Comparison of ENCODE assay signal across 17 mouse cellular contexts in genomic region chr11:3328271-3328670, GRCm38 (mm10). TPM values are rescaled to one million over a fixed set of nuclear protein-coding genes. Genes with fewer than 3 reads are reported as not detected.
DNase-seq lines count a peak whose midpoint lies in the region; ATAC-seq and TF ChIP-seq lines count a peak whose summit lies in the region.
"Had no signal": no experiment of that assay in that cellular context is flagged by ENCODE, and none has a peak within 500 bp of the region (broad histone marks: within the 10 kb centered on the region; RNA-seq: fewer than 3 reads in every experiment).

No protein-coding gene starts in this region.

- no peaks in the 10 kb centered on the region for H3K79me2 ChIP-seq in CH12.LX (replicated peaks; ENCODE audit: control insufficient read depth, extremely low read depth, insufficient read depth, poor library complexity, severe bottlenecking)

- no peaks in the 10 kb centered on the region for H3K36me3 ChIP-seq in kidney, postnatal 0 days (ENCODE audit: insufficient read depth, low read length)
- H3K36me3 ChIP-seq in CH12.LX (replicated peaks in 1 of 2; ENCODE audit: control insufficient read depth in 1 of 2, insufficient read depth in 1 of 2, low read length in 1 of 2): peaks cover 2 to 3% of the 10 kb centered on the region in 2 experiments
- peaks cover 3% of the 10 kb centered on the region for H3K36me3 ChIP-seq in splenic B cell, adult 2 months (ENCODE audit: control insufficient read depth, insufficient read depth, low read length, poor library complexity, severe bottlenecking)
- H3K36me3 ChIP-seq: embryonic facial prominence, embryonic 12.5 days; liver, embryonic 13.5 days had no signal

- no peak overlapping the region for H3K9ac ChIP-seq in kidney, postnatal 0 days (ENCODE audit: low read depth, low read length)
- no peak overlapping the region for H3K9ac ChIP-seq in CH12.LX (ENCODE audit: insufficient read depth, low read depth)
- H3K9ac ChIP-seq: embryonic facial prominence, embryonic 12.5 days; heart, embryonic 15.5 days; hindbrain, embryonic 14.5 days; liver, embryonic 13.5 days had no signal

- TF ChIP-seq POLR2A in CH12.LX (IDR thresholded peaks at IDR 0.05; ENCODE audit: low read depth, low read length): no peak

- peaks cover 5% of the 10 kb centered on the region for H3K4me1 ChIP-seq in kidney, postnatal 0 days (replicated peaks; ENCODE audit: insufficient read depth, low read length)
- H3K4me1 ChIP-seq in CH12.LX (ENCODE audit: control insufficient read depth in 1 of 2, insufficient read depth in 2 of 2): peaks cover 4 to 36% of the 10 kb centered on the region in 2 experiments; a peak in 2 of 4 replicates

- TF ChIP-seq RAD21 in CH12.LX (IDR thresholded peaks at IDR 0.05; ENCODE audit: low read depth, low read length): no peak

- dilution Hi-C loops in CH12.LX (cut with MboI; ENCODE audit: extremely low pct_ligation_motif_present, extremely low pct_unique_long_range_greater_than_20kb, low sequenced_read_pairs): no loop called here

- H3K27ac ChIP-seq in kidney, postnatal 0 days: no peak overlapping the region
- H3K27ac ChIP-seq in CH12.LX (ENCODE audit: insufficient read depth, low read depth): no peak overlapping the region
- H3K27ac ChIP-seq: embryonic facial prominence, embryonic 12.5 days; hindbrain, embryonic 14.5 days; liver, embryonic 13.5 days had no signal

- H3K27me3 ChIP-seq in kidney, postnatal 0 days (ENCODE audit: insufficient read depth, low read length): no peaks in the 10 kb centered on the region
- no peaks in the 10 kb centered on the region for H3K27me3 ChIP-seq in CH12.LX (replicated peaks)
- H3K27me3 ChIP-seq in splenic B cell, adult 2 months (ENCODE audit: control insufficient read depth, insufficient read depth, low read length, poor library complexity, severe bottlenecking): no peaks in the 10 kb centered on the region
- H3K27me3 ChIP-seq: embryonic facial prominence, embryonic 12.5 days; heart, embryonic 15.5 days had no signal

- 74% methylated on average over 5 of the region's 5 CpGs for WGBS in kidney, postnatal 0 days

- no peaks in the 10 kb centered on the region for H3K9me3 ChIP-seq in kidney, postnatal 0 days (replicated peaks; ENCODE audit: low read length)
- peaks cover 8% of the 10 kb centered on the region for H3K9me3 ChIP-seq in CH12.LX (replicated peaks; ENCODE audit: low read length)
- H3K9me3 ChIP-seq: embryonic facial prominence, embryonic 12.5 days; heart, embryonic 15.5 days; liver, embryonic 13.5 days had no signal

- no peak for ATAC-seq in kidney, postnatal 0 days (replicated peaks; ENCODE audit: low FRiP score, low read depth)
- no peak for ATAC-seq in activated CD4-positive, CD25-positive, alpha-beta regulatory T cell, adult 4 months

- no peak overlapping the region for H3K4me3 ChIP-seq in kidney, postnatal 0 days (replicated peaks; ENCODE audit: low read depth, low read length)
- no peak overlapping the region for H3K4me3 ChIP-seq in CH12.LX (replicated peaks in 1 of 3; ENCODE audit: low read depth in 2 of 3, low read length in 2 of 3, poor library complexity in 1 of 3)
- H3K4me3 ChIP-seq: embryonic facial prominence, embryonic 12.5 days; heart, embryonic 15.5 days; liver, embryonic 13.5 days; myocyte had no signal

- no peak overlapping the region for H3K4me2 ChIP-seq in kidney, postnatal 0 days (ENCODE audit: low read length)
- no peak overlapping the region for H3K4me2 ChIP-seq in CH12.LX (ENCODE audit: insufficient read depth, low read depth, poor library complexity, severe bottlenecking)
- H3K4me2 ChIP-seq: embryonic facial prominence, embryonic 12.5 days; heart, embryonic 15.5 days; hindbrain, embryonic 14.5 days; liver, embryonic 13.5 days; midbrain, embryonic 11.5 days had no signal

- in situ Hi-C loops in CH12.LX (cut with MboI; ENCODE audit: low pct_ligation_motif_present, low pct_unique_long_range_greater_than_20kb, low sequenced_read_pairs): no loop called here

- TF ChIP-seq EP300 in CH12.LX (IDR thresholded peaks at IDR 0.05; ENCODE audit: low read length): no peak

- TF ChIP-seq CTCF in kidney, postnatal 0 days (IDR thresholded peaks at IDR 0.05; ENCODE audit: low read depth): 0 out of 2 replicates have a peak, but pooled peaks have one; percentile 20
- TF ChIP-seq CTCF in CH12.LX (conservative IDR thresholded peaks at IDR 0.05 in 1 of 2, IDR thresholded peaks at IDR 0.05 in 1 of 2; ENCODE audit: low read depth in 2 of 2, low read length in 2 of 2): peak in 1 of 2 experiments; percentile 37; a peak in 1 of 4 replicates

- DNase-seq in kidney, postnatal 0 days (ENCODE audit: low spot score): no peak
- DNase-seq in kidney, adult 18-20 months: no peak
- DNase-seq in B cell, adult 2 months: peak; percentile 54 to 64
- DNase-seq in CH12.LX (ENCODE audit: extremely low read depth): no peak
- peak; percentile 57 for DNase-seq in splenic B cell, adult 2 months (ENCODE audit: low read depth, low spot score)
- DNase-seq in frontal cortex, postnatal 10 days (ENCODE audit: low spot score in 2 of 2): no peak
- DNase-seq: kidney, adult 8-10 months; kidney, postnatal 4 days; liver, embryonic 13.5 days; lung, postnatal 4 days; right cerebral cortex, postnatal 14 days had no signal

TF ChIP-seq in CH12.LX, 34 proteins besides CTCF, POLR2A, EP300 and RAD21:
- TF ChIP-seq BHLHE40 (IDR thresholded peaks at IDR 0.05; ENCODE audit: low read depth, low read length): peak; percentile 44; the same call in 1 of the 2 replicates
- no peak for TF ChIP-seq ZKSCAN1 (IDR thresholded peaks at IDR 0.05; ENCODE audit: borderline replicate concordance, low read depth, low read length)
- no peak for TF ChIP-seq JUN (IDR thresholded peaks at IDR 0.05; ENCODE audit: insufficient read depth, low read depth, low read length)

RNA-seq across cellular contexts. Expression of gene Pik3ip1, which starts 1.9 kb away (rescaled TPM):
- 14.8 and 15.0 TPM in 2 replicates for polyA plus RNA-seq in kidney, postnatal 0 days (2015; fragmentation: Nextera tagmentation; extraction: Ambion mirVana)
- 1.3 and 2.6 TPM in 2 replicates for total RNA-seq in CH12.LX (2012; rRNA removed)
- 0.39 and 0.80 TPM in 2 replicates for total RNA-seq in CH12.LX (2014; rRNA removed)
- polyA plus RNA-seq in CH12.LX (2012; ENCODE audit: insufficient read length, low read depth): 1.3 and 1.9 TPM in 2 replicates
- polyA plus RNA-seq in activated CD4-positive, CD25-positive, alpha-beta regulatory T cell, adult 4 months (2017; shearing (Covaris generic)): 10 to 100 TPM; 32.9 to 53.5 TPM

RNA-seq across cellular contexts. Expression of gene Patz1, which starts 39.6 kb away (rescaled TPM):
- polyA plus RNA-seq in kidney, postnatal 0 days (2015; fragmentation: Nextera tagmentation; extraction: Ambion mirVana): 47.8 and 51.0 TPM in 2 replicates
- total RNA-seq in CH12.LX (2012; rRNA removed) (29.5 and 30.5 TPM in 2 replicates), CH12.LX (2014; rRNA removed) (30.8 and 31.5 TPM in 2 replicates)
- polyA plus RNA-seq in CH12.LX (2012; ENCODE audit: insufficient read length, low read depth): 35.3 and 37.4 TPM in 2 replicates
- polyA plus RNA-seq in activated CD4-positive, CD25-positive, alpha-beta regulatory T cell, adult 4 months (2017; shearing (Covaris generic)): 10 to 100 TPM; 13.3 to 15.6 TPM

Comparison
In these comparisons a context has a peak if more than half of its experiments do, and no peak if none do; other contexts are left out.
1. DNase-seq: peak in B cell, adult 2 months (2 of 2) and splenic B cell, adult 2 months (single experiment); none in kidney, postnatal 0 days (single experiment), kidney, adult 18-20 months (single experiment), CH12.LX (single experiment) and frontal cortex, postnatal 10 days (0 of 2).